Mouse (Mus musculus) frontal cortex, adult 2 months (tissue): ENCODE results near the gene Ppid. TPM values are rescaled to one million over a fixed set of nuclear protein-coding genes. Genes with fewer than 3 reads are reported as not detected.
"Not testable (repeated sequence)": the region's sequence is repeated elsewhere in the genome, so short reads cannot be mapped to it uniquely, and the experiment has no call there.

ENCODE experiments used
- DNase-seq, 2 experiments: peaks; one replicate each; pipeline ENCODE4 v3.0.0; 2022; ENCODE audit warnings: low spot score in 1 of 2; ENCODE audit errors: extremely low spot score in 1 of 2
- polyA plus RNA-seq: library from polyadenylated mRNA; depleted of rRNA; stranded (reverse); fragments of >200 nt; gene quantifications from 2 replicates; pipeline ENCODE4 v1.2.3, GENCODE M21; 2012

The Ppid gene
- polyA plus RNA-seq, 1 experiment: 86.2 TPM

- DNase-seq: no peak
Measured at GRCm38 (mm10) chr3:79569351-79569681, 21.8 kb upstream of the Ppid start.

DNA sequence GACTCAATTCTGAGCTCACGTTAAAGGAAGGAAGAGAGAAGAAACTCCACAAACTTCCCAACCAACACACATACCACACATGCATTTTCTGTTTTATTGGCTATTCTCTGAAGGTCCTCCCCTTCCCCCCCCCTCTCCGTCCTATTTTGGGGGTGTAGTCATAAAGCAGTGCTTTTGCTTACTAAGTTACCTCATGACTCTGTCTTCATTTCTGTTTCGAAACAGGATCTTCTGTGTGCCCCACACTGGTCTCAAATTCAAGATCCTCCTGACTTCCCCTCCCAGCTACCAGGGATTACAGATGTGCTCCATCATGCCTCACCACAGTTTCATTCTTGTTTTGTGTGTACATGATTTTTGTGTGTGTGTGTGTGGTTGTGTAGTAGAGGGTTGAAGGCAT is 18.7 kb upstream of the Ppid start:
- DNase-seq: no peak

GRCm38 (mm10) chr3:79573376-79573775 is 17.8 kb upstream of the Ppid start:
- DNase-seq: not testable (repeated sequence)

DNA sequence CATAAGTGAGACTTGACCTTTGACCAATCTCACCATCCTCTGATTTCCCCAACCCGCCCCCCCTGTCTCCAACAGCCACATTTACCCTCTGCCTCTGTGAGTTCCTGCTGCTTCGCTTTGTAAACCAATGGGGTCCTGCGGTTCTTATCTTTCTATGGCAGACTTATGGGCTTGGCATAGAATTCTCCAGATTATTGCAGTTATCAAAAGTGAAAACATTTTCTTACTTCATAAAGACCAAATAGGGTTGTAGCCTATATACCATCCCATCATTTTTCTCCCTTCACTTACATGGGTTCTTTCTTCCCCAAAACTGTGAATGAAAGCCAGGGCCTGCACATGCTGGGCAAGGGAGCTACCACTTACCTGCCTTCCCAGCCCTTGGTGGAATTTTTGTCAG is 16.8 kb upstream of the Ppid start:
- DNase-seq: no peak

DNA sequence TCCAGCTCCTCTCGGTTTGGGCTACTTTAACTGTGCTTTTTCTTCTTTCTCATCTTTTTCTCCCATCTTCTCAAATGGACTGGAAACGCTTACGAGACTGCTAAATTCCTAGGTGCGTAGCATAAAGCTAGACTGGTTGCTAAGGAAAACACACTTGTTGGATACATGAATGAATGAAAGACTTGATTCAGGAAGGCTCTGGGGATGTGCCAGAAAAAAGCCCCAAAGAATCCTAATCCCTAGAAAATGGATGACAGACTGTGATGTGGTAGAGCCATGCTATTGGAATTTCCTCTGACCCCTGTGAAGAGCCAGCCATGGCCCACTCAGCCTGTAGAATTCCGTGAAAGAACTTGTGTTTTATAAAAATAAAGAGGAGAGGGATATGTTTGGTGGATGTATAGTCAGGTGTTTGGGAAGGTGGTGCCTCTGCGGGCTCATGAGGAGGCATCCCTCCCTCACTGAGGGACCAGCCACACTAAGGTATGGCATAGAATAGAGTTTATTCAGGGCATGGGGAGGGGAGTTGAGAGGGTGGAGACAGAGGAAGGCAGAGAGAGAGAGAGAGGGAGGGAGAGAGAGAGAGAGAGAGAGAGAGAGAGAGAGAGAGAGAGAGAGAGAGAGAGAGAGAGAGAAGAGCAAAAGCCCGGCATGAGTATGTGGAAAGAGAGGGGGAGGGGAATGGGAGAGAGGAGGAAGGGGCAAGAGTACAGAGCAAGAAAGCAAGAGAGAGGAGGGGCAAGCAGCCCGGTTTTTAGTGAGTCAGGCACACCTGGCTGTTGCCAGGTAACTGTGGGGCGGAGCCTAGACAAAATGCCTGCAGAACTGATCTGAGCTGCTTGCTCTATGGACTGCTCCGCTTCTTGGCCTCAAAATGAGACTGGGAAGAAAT is 15.3 kb upstream of the Ppid start:
- no peak for DNase-seq

DNA sequence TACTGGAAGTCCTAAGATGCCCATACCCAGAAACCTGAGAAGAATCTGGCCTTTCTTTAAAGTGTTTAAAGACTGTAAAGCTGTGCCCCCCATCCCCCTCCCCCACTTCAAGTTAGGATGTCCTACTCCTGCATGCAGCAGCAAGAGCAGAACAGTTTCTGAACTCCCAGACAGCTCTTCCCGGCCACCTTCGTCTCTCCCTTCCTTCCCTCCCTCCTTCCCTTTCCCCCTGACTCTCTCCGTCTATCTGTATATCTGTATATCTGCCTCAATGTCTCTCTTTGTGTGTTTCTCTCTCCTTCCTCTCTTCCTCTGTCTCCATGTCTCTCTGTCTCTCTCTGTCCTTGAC is 14.7 kb upstream of the Ppid start:
- DNase-seq: no peak

DNA sequence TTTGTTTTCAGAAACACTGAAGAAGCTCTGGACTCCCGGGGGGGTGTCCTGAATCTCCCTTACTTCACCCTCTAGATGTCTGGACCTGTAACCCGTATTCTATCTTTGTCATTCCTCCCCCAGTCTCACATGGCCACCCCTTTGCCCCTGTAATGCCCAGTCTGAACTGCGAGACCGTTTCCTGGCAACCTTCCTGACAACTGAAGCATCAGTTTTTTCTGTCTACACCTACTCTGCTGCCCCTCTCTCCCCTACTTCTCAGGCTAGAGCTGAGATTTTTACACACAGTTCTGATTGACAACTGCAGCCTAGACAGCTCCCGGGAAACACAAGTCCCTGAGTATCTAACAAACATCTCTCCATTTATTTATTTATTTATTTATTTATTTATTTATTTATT is 14.3 kb upstream of the Ppid start:
- no peak for DNase-seq

- peak in 1 of 2 experiments; percentile 40 for DNase-seq
Measured at GRCm38 (mm10) chr3:79577606-79578005, 13.5 kb upstream of the Ppid start.

- no peak for DNase-seq
Measured at GRCm38 (mm10) chr3:79578164-79578563, 13.0 kb upstream of the Ppid start.

GRCm38 (mm10) chr3:79579891-79580575 is 11.1 kb upstream of the Ppid start:
- no peak for DNase-seq

- peak; percentile 88 to 97 for DNase-seq
Measured at GRCm38 (mm10) chr3:79586804-79587203, 4.3 kb upstream of the Ppid start.

GRCm38 (mm10) chr3:79589671-79590070 is 1.5 kb upstream of the Ppid start:
- DNase-seq: no peak

DNA sequence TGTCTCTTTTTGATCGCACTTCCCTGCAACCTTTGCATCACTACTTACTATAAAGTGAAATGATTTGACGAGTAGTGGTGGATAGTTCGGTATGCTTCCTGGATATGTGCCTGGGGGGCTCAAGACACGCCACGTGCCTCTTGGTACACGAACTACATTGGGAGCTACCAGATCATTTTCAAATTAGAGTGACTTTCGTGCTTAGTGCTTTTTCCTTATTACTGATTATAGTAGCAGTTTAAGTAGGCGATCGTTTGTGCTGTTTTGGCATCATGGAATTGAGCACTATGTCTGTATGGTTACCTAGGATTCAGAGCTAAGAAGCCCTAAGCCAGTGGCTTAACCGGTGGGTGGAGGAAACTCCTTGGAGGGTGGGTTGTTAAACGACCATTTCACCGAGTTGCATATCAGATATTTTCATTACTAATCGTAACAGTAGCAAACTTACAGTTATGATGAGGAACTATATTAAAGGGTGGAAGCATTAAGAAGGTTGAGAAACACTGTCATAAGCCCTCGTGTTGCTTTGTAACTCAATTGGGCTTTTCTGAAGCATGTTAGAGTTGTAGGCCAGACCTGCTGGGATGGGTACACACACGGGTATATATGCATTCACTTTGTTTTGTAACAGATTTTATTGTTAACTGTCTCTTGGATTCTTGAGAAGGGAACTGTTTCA is 790 bp downstream of the Ppid start:
- no peak for DNase-seq

DNA sequence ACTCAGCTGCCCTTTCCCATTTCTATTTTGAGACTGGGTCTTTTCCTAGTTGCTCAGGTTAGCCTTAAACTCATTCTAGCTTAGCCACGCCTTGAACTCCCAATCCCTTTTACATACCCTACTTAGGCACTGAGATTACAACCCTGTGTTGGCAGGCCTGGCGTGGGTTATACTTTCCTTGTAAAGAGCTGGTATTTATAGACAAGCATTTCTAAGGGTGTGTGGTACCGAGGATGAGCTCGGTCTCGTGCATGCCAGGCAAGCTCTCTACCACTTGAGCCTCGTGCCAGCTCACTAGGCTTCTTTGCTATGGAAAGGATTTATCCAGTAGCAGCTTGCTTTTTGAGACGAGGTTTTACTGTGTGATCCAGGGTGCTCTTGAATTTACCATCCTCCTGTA is 4.3 kb downstream of the Ppid start:
- DNase-seq: no peak

DNA sequence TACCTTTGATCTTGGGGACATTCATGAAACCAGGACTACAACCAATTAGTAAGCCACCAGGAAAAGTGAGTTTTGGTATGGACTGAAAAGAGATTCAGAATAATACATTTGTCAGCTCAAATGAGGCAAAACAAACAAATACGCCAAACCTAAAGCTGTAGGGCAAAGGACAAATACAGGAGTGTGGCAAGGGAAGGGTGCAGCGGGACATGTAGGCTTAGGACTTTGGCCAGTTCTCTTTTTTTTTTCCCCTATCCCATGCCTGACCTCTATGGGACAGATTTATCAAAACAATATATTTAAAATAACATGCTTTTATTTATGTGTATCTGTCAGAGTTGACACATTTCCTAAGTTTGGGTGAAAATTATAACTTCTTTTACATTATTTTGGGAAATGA is 18.7 kb downstream of the Ppid start:
- DNase-seq: no peak

- DNase-seq: peak in 1 of 2 experiments; percentile 6
Measured at GRCm38 (mm10) chr3:79627484-79628181, 36.5 kb downstream of the Ppid start.

DNA sequence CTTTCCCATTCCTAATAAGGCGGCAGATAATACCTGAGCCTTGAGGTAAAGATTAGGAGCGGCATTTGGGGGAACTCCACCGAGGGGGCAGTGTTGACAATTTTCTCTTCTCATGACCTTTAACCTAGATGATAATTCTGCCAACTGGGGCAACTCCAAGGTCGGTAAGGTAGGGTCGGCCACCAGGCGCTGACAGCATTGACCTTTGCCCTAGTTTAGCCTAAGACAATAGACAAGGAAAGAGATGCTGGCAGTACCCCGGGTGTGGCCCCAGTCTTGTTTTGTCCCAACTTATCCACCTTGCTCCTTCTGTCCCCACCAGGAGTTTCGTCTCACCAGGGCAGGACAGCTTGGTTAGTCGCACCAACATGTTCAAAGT is 37.0 kb downstream of the Ppid start:
- DNase-seq: no peak

- peak; percentile 96 to 99 for DNase-seq
Measured at GRCm38 (mm10) chr3:79628561-79629415, 37.6 kb downstream of the Ppid start, which contains the start of gene 4930579G24Rik. Gene 4930579G24Rik (plus strand): TSS chr3:79629079.

DNA sequence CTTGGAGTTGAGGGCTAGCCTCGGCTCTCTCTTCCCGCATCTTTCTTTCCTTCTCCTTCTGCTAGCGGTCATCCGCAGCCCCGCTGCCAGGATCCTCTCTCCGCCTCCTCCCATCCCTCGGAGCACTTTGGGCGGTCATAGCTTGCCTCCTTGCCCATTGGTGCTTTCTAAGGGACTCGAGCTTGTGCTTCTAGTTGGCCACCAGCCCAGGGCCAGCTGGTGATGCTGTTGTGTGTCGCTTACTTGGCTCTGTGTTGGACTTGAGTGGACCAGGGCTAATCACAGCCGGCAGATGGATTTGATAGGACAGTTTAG is 38.2 kb downstream of the Ppid start, which contains the start of gene Etfdh:
Etfdh (minus strand) TSS at position 85 of the 315 bp plus-strand sequence.
- DNase-seq: peak; percentile 38 to 51

DNA sequence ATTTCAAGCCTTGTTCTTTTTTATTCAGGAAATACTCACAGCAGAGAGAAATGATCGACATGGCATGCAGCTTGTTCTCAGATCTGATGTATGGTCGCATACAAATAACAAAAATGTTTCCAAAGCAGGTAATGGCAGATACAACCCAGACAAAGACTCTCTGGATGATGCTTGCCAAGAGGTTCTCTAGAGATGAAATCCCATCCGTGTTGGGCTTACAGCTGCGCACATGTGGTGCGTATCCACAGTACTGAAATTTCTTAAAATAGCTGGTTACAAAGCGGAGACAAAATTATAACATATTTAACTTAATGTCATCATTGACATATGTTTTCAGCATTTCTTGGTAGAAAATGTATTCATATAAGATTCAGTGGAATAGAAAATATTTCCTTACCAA is 61.0 kb downstream of the Ppid start:
- no peak for DNase-seq
